Comparison of ENCODE assay signal across 7 mouse cellular contexts in genomic region chr12:31895888-31896287, GRCm38 (mm10). TPM values are rescaled to one million over a fixed set of nuclear protein-coding genes. Genes with fewer than 3 reads are reported as not detected.
A peak's percentile ranks its signal among the peaks of the same experiment; 100 is the strongest.
DNase-seq lines count a peak whose midpoint lies in the region; ATAC-seq and TF ChIP-seq lines count a peak whose summit lies in the region.

No protein-coding gene starts in this region.

- no peak for TF ChIP-seq CTCF in brain, embryonic 14.5 days (IDR thresholded peaks at IDR 0.05; ENCODE audit: borderline replicate concordance, extremely low read depth, insufficient read depth, insufficient read length)
- TF ChIP-seq CTCF in hindbrain, postnatal 0 days (IDR thresholded peaks at IDR 0.05; ENCODE audit: low read depth): peak; percentile 27
- TF ChIP-seq CTCF in heart, adult 2 months (IDR thresholded peaks at IDR 0.05): no peak
- no peak for TF ChIP-seq CTCF in liver, postnatal 0 days (IDR thresholded peaks at IDR 0.05; ENCODE audit: low read depth)

- no peak overlapping the region for H3K4me2 ChIP-seq in hindbrain, postnatal 0 days (ENCODE audit: low read depth, low read length)
- H3K4me2 ChIP-seq in liver, postnatal 0 days (ENCODE audit: low read depth, low read length): no peak overlapping the region

- no peak overlapping the region for H3K4me3 ChIP-seq in hindbrain, postnatal 0 days (ENCODE audit: low read length)
- H3K4me3 ChIP-seq in heart, adult 2 months: no peak overlapping the region
- no peak overlapping the region for H3K4me3 ChIP-seq in liver, postnatal 0 days (ENCODE audit: low read depth, low read length)

- WGBS in hindbrain, postnatal 0 days: 14% methylated on average over 2 of the region's 2 CpGs
- 59% methylated on average over 2 of the region's 2 CpGs for WGBS in heart, adult 2 months
- 60% methylated on average over 2 of the region's 2 CpGs for WGBS in liver, postnatal 0 days (ENCODE audit: insufficient replicate concordance)

- intact Hi-C loops in heart, adult 2 months (cut with DNase I): no loop called here

- no peak for TF ChIP-seq EP300 in heart, adult 2 months (IDR thresholded peaks at IDR 0.05; ENCODE audit: insufficient read depth, low read depth, low read length)
- no peak for TF ChIP-seq EP300 in liver, postnatal 0 days (IDR thresholded peaks at IDR 0.05; ENCODE audit: low read depth)

- ATAC-seq in hindbrain, postnatal 0 days: peak; percentile 88
- no peak for ATAC-seq in monocyte, adult 5-6 weeks (replicated peaks; ENCODE audit: insufficient number of reproducible peaks, low FRiP score, low TSS enrichment, poor library complexity, severe bottlenecking)
- ATAC-seq in liver, postnatal 0 days: no peak

- peaks cover 14% of the 10 kb centered on the region for H3K4me1 ChIP-seq in hindbrain, postnatal 0 days (ENCODE audit: insufficient read depth, low read length)
- H3K4me1 ChIP-seq in heart, adult 2 months (ENCODE audit: control insufficient read depth, insufficient read depth, low read length): no peaks in the 10 kb centered on the region
- H3K4me1 ChIP-seq in liver, postnatal 0 days (ENCODE audit: insufficient read depth): no peaks in the 10 kb centered on the region

- peak; percentile 89 for DNase-seq in brain, embryonic 14.5 days (ENCODE audit: low read depth)
- DNase-seq in embryo, embryonic 10.5 days (ENCODE audit: low spot score): peak; percentile 58
- peak; percentile 68 for DNase-seq in hindbrain, postnatal 0 days (ENCODE audit: low spot score)
- peak; percentile 65 for DNase-seq in lung, postnatal 36 days
- DNase-seq in heart, adult 2 months: no peak
- DNase-seq in liver, postnatal 0 days: no peak

- TF ChIP-seq POLR2A in brain, embryonic 14.5 days (IDR thresholded peaks at IDR 0.05; ENCODE audit: borderline replicate concordance, extremely low read depth, insufficient read depth, insufficient read length, poor library complexity, severe bottlenecking): no peak
- TF ChIP-seq POLR2A in heart, adult 2 months (IDR thresholded peaks at IDR 0.05; ENCODE audit: insufficient read depth, low read depth, low read length): no peak

- H3K9me3 ChIP-seq in hindbrain, postnatal 0 days (ENCODE audit: low read length): no peaks in the 10 kb centered on the region
- no peaks in the 10 kb centered on the region for H3K9me3 ChIP-seq in liver, postnatal 0 days (ENCODE audit: low read length)

- H3K27ac ChIP-seq in hindbrain, postnatal 0 days: peak overlapping the region; percentile 77
- H3K27ac ChIP-seq in heart, adult 2 months: no peak overlapping the region
- H3K27ac ChIP-seq in liver, postnatal 0 days (ENCODE audit: low read depth): no peak overlapping the region

- H3K36me3 ChIP-seq in hindbrain, postnatal 0 days (ENCODE audit: insufficient read depth, low read length): no peaks in the 10 kb centered on the region
- no peaks in the 10 kb centered on the region for H3K36me3 ChIP-seq in heart, adult 2 months (ENCODE audit: control insufficient read depth, insufficient read depth, low read length)
- peaks cover 2% of the 10 kb centered on the region; the same call in 1 of the 2 replicates for H3K36me3 ChIP-seq in liver, postnatal 0 days (replicated peaks; ENCODE audit: insufficient read depth, low read length)

- H3K27me3 ChIP-seq in hindbrain, postnatal 0 days (ENCODE audit: insufficient read depth, low read length): no peaks in the 10 kb centered on the region
- no peaks in the 10 kb centered on the region for H3K27me3 ChIP-seq in heart, adult 2 months (ENCODE audit: control insufficient read depth, insufficient read depth, low read length)
- no peaks in the 10 kb centered on the region for H3K27me3 ChIP-seq in liver, postnatal 0 days (ENCODE audit: insufficient read depth, low read length)

- no peak overlapping the region for H3K9ac ChIP-seq in hindbrain, postnatal 0 days (replicated peaks; ENCODE audit: low read length)
- H3K9ac ChIP-seq in heart, adult 2 months (ENCODE audit: low read depth, low read length): no peak overlapping the region
- H3K9ac ChIP-seq in liver, postnatal 0 days (replicated peaks): no peak overlapping the region

- no peaks in the 10 kb centered on the region for H3K79me2 ChIP-seq in heart, adult 2 months (replicated peaks; ENCODE audit: control insufficient read depth, insufficient read depth, low read length)

RNA-seq across cellular contexts. Expression of gene Hbp1, which starts 54.4 kb away (rescaled TPM):
- polyA plus RNA-seq in brain, embryonic 14.5 days (2012; rRNA removed): 54.3 and 85.8 TPM in 2 replicates
- 49.7 and 50.5 TPM in 2 replicates for total RNA-seq in hindbrain, postnatal 0 days (2014; rRNA removed)
- 40.3 and 41.9 TPM in 2 replicates for polyA plus RNA-seq in hindbrain, postnatal 0 days (2015; fragmentation: Nextera tagmentation; extraction: Ambion mirVana)
- 136 to 288 TPM (median 244 TPM) in 3 replicates for total RNA-seq in monocyte, adult 5-6 weeks (2017)
- total RNA-seq in heart, adult 2 months (2021): 10 to 100 TPM; 58.2 to 67.2 TPM
- 65.4 and 108 TPM in 2 replicates for polyA plus RNA-seq in heart, adult 2 months (2012; rRNA removed)
- polyA plus RNA-seq in liver, postnatal 0 days (2015; fragmentation: Nextera tagmentation; extraction: Ambion mirVana): 47.3 and 50.1 TPM in 2 replicates

Comparison
In these comparisons a context has a peak if more than half of its experiments do, and no peak if none do; other contexts are left out.
1. DNase-seq: peak in brain, embryonic 14.5 days (single experiment), embryo, embryonic 10.5 days (single experiment), hindbrain, postnatal 0 days (single experiment) and lung, postnatal 36 days (single experiment); none in heart, adult 2 months (0 of 2) and liver, postnatal 0 days (single experiment).